Mouse (Mus musculus) neural tube, embryonic 15.5 days (tissue): ENCODE measurements around the gene Rptor. TPM values are rescaled to one million over a fixed set of nuclear protein-coding genes. Genes with fewer than 3 reads are reported as not detected.

Experiments used
- ATAC-seq: fragments of 200-750 bp; cut with Nextera tagmentation; 2 replicates; pipeline ENCODE4 v1.8.0; 2017; ENCODE audit warnings: mild to moderate bottlenecking, moderate TSS enrichment, moderate library complexity; ENCODE audit not compliant: low FRiP score
- H3K27ac ChIP-seq: fragments of 300-500 bp; sonication (generic); replicated peaks from 2 replicates; pipeline ENCODE4 v1.5.1; 2015; ENCODE audit warnings: mild to moderate bottlenecking, inconsistent platforms
- H3K27me3 ChIP-seq: fragments of 300-500 bp; sonication (generic); replicated peaks from 2 replicates; pipeline ENCODE4 v1.6.1; 2015; ENCODE audit warnings: inconsistent platforms
- H3K36me3 ChIP-seq: fragments of 300-500 bp; sonication (generic); 2 replicates; pipeline ENCODE4 v1.6.1; 2015; ENCODE audit warnings: inconsistent platforms
- H3K4me1 ChIP-seq: fragments of 300-500 bp; sonication (generic); 2 replicates; pipeline ENCODE4 v1.6.1; 2015; ENCODE audit warnings: inconsistent platforms
- H3K4me2 ChIP-seq: fragments of 300-500 bp; sonication (generic); 2 replicates; pipeline ENCODE4 v1.6.1; 2015; ENCODE audit warnings: inconsistent platforms, mild to moderate bottlenecking, moderate library complexity
- H3K4me3 ChIP-seq: fragments of 300-500 bp; sonication (generic); replicated peaks from 2 replicates; pipeline ENCODE4 v1.5.1; 2015; ENCODE audit warnings: mild to moderate bottlenecking, inconsistent platforms
- H3K9ac ChIP-seq: fragments of 300-500 bp; sonication (generic); replicated peaks from 2 replicates; pipeline ENCODE4 v1.6.1; 2015; ENCODE audit warnings: mild to moderate bottlenecking, inconsistent platforms
- H3K9me3 ChIP-seq: fragments of 300-500 bp; sonication (generic); replicated peaks from 2 replicates; pipeline ENCODE4 v1.6.1; 2016; ENCODE audit warnings: inconsistent platforms
- WGBS: fragments of 180-500 bp; shearing (Covaris S2); methylation state at CpG from one replicate; pipeline ENCODE4 v1.1.7; 2015; ENCODE audit warnings: mixed read lengths; 5-methylcytosine and 5-hydroxymethylcytosine counted together
- polyA plus RNA-seq: library from polyadenylated mRNA; unstranded; fragments of >200 nt; fragmentation: Nextera tagmentation; extraction: Ambion mirVana; gene quantifications from 2 replicates; pipeline ENCODE4 v1.2.1, GENCODE M21; 2015

The Rptor gene
- polyA plus RNA-seq, 1 experiment from 2014 or later = 11.7 TPM

GRCm38 (mm10) chr11:119847569-119847968 lies 244.9 kb downstream of the Rptor start:
- no peak overlapping the region for H3K4me2 ChIP-seq
- ATAC-seq = no peak
- 79% methylated on average over 3 of the region's 3 CpGs for WGBS
- H3K9ac ChIP-seq = no peak overlapping the region
- no peak overlapping the region for H3K4me3 ChIP-seq
- no peak overlapping the region for H3K27ac ChIP-seq
- no peaks in the 10 kb centered on the region for H3K4me1 ChIP-seq
- H3K9me3 ChIP-seq = no peaks in the 10 kb centered on the region
- H3K36me3 ChIP-seq = peaks cover 28% of the 10 kb centered on the region
- no peaks in the 10 kb centered on the region for H3K27me3 ChIP-seq

DNA sequence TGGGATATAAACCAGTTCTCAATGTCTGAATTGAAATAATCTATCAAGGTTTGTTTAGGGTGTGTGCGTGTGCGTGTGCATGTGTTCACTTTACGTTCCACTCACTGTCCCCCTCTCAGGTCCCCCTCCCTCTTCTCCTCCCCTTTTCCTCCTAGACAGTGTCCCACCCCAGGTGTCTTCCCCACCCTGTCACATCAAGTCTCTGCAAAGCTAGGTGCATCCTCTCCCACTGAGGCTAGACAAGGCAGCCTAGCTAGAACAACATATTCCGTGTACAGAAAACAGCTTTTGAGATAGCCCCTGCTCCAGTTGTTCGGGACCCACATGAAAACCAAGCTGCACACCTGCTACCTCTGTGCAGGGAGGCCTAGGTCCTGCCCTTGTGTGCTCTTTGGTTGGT lies 245.5 kb downstream of the Rptor start:
- H3K9ac ChIP-seq = no peak overlapping the region
- no peaks in the 10 kb centered on the region for H3K9me3 ChIP-seq
- peaks cover 33% of the 10 kb centered on the region for H3K36me3 ChIP-seq
- no peak overlapping the region for H3K27ac ChIP-seq
- H3K4me3 ChIP-seq = no peak overlapping the region
- no peaks in the 10 kb centered on the region for H3K4me1 ChIP-seq
- no peak overlapping the region for H3K4me2 ChIP-seq
- ATAC-seq = no peak
- no peaks in the 10 kb centered on the region for H3K27me3 ChIP-seq
- 94% methylated on average over 5 of the region's 5 CpGs for WGBS

GRCm38 (mm10) chr11:119855999-119856398 lies 253.3 kb downstream of the Rptor start:
- Histone ChIP-seq H3K9me3 (no peaks in the 10 kb centered on the region), H3K27ac (no peak overlapping the region), H3K9ac (no peak overlapping the region), H3K4me2 (no peak overlapping the region), H3K27me3 (no peaks in the 10 kb centered on the region), H3K4me3 (no peak overlapping the region), H3K36me3 (peaks cover 55% of the 10 kb centered on the region), H3K4me1 (peaks cover 2% of the 10 kb centered on the region; the same call in 1 of the 2 replicates)
- no peak for ATAC-seq
- 55% methylated on average over 7 of the region's 7 CpGs for WGBS

- H3K36me3 ChIP-seq = peaks cover 15% of the 10 kb centered on the region
- H3K27me3 ChIP-seq = no peaks in the 10 kb centered on the region
- no peak overlapping the region for H3K9ac ChIP-seq
- no peak overlapping the region for H3K4me2 ChIP-seq
- H3K27ac ChIP-seq = no peak overlapping the region
- peaks cover 6% of the 10 kb centered on the region; the same call in 1 of the 2 replicates for H3K4me1 ChIP-seq
- H3K4me3 ChIP-seq = no peak overlapping the region
- no peak for ATAC-seq
- WGBS = 79% methylated on average over 8 of the region's 8 CpGs
- H3K9me3 ChIP-seq = no peaks in the 10 kb centered on the region
Measured at GRCm38 (mm10) chr11:119862523-119863299, 260.0 kb downstream of the Rptor start.

GRCm38 (mm10) chr11:119863421-119863821 lies 260.7 kb downstream of the Rptor start:
- Histone ChIP-seq H3K9ac (no peak overlapping the region), H3K27ac (0 out of 2 replicates have a peak overlapping the region, but pooled peaks have one; percentile 13), H3K4me2 (no peak overlapping the region), H3K27me3 (no peaks in the 10 kb centered on the region), H3K4me1 (peaks cover 9% of the 10 kb centered on the region; the same call in 1 of the 2 replicates), H3K4me3 (no peak overlapping the region), H3K9me3 (no peaks in the 10 kb centered on the region), H3K36me3 (peaks cover 7% of the 10 kb centered on the region; the same call in 1 of the 2 replicates)
- WGBS = 53% methylated on average over 10 of the region's 10 CpGs
- ATAC-seq = no peak

DNA sequence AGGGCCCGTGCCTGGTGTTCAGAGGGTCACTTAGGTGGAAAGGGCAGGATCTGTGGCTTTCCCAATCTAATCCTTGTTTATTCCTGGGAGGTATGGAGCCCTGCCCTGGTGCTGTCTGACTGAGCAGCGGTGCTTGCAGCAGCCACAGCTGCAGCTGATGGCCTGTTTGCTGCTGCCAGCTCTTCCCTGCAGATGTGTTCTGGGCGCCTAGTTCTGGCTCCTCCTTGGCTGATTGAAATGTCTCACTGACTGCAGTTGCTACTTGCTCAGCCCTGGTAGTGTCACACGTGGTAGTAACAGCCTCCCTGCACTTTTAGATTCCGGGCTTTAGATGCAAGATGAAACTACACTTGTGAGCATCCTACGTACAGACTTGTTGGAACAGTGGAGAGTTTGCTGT lies 264.1 kb downstream of the Rptor start:
- Histone ChIP-seq H3K4me3 (no peak overlapping the region), H3K9ac (no peak overlapping the region), H3K4me2 (no peak overlapping the region), H3K36me3 (peaks cover 23% of the 10 kb centered on the region), H3K27ac (no peak overlapping the region), H3K9me3 (no peaks in the 10 kb centered on the region), H3K27me3 (no peaks in the 10 kb centered on the region), H3K4me1 (peaks cover 13% of the 10 kb centered on the region; the same call in 1 of the 2 replicates)
- WGBS = 87% methylated on average over 6 of the region's 6 CpGs
- no peak for ATAC-seq

DNA sequence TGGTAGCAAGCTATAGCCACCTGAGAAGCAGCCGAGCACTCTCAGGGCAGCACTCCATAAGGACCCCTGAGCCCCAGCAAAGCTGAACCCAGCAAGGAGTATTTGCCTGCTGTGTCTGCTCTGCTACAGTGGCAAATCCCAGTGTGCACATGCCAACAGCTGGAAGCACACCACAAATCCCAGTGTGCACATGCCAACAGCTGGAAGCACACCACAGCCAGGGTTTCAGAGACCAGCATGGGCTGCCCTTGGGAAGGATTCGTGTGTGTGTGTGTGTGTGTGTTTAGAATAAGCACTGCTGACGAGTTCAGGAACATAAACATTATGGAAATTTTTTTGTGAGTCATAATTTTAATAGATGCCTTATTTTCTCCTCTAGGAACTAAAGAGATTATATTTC lies 265.4 kb downstream of the Rptor start:
- H3K4me2 ChIP-seq = no peak overlapping the region
- no peaks in the 10 kb centered on the region for H3K27me3 ChIP-seq
- ATAC-seq = no peak
- 75% methylated on average over 3 of the region's 3 CpGs for WGBS
- H3K4me1 ChIP-seq = peaks cover 12% of the 10 kb centered on the region; the same call in 1 of the 2 replicates
- peaks cover 36% of the 10 kb centered on the region for H3K36me3 ChIP-seq
- H3K27ac ChIP-seq = 0 out of 2 replicates have a peak overlapping the region, but pooled peaks have one; percentile 6
- no peaks in the 10 kb centered on the region for H3K9me3 ChIP-seq
- H3K9ac ChIP-seq = no peak overlapping the region
- no peak overlapping the region for H3K4me3 ChIP-seq

DNA sequence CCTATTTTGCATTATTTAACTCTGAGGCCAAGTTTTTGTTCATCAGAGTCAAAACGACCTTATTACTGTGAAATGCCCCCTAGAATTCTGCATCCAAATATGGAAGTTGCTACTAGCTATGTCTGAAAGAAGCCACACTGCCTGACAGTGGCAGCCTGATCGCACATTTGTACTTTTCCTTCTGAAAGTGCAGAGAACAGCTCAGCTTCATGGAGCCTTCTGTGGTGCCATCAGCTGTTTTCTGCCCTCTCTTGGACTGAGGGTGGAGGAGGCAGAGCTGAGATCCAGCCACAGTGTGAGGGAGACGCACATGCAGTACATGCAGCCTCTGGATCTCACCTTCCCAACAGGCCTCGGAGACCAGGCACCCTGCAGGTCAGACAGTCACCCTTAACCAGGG lies 265.9 kb downstream of the Rptor start:
- H3K27ac ChIP-seq = 0 out of 2 replicates have a peak overlapping the region, but pooled peaks have one; percentile 25
- no peak overlapping the region for H3K4me2 ChIP-seq
- 80% methylated on average over 4 of the region's 4 CpGs for WGBS
- H3K36me3 ChIP-seq = peaks cover 40% of the 10 kb centered on the region
- H3K27me3 ChIP-seq = no peaks in the 10 kb centered on the region
- no peak overlapping the region for H3K9ac ChIP-seq
- H3K4me1 ChIP-seq = peaks cover 8% of the 10 kb centered on the region; the same call in 1 of the 2 replicates
- no peak overlapping the region for H3K4me3 ChIP-seq
- ATAC-seq = no peak
- H3K9me3 ChIP-seq = no peaks in the 10 kb centered on the region

- WGBS = 83% methylated on average over 7 of the region's 7 CpGs
- Histone ChIP-seq H3K9me3 (no peaks in the 10 kb centered on the region), H3K36me3 (peaks cover 49% of the 10 kb centered on the region), H3K9ac (no peak overlapping the region), H3K4me1 (0 out of 2 replicates have a peak, but pooled peaks cover 7% of the 10 kb centered on the region), H3K4me2 (no peak overlapping the region), H3K27me3 (no peaks in the 10 kb centered on the region), H3K27ac (no peak overlapping the region), H3K4me3 (no peak overlapping the region)
- ATAC-seq = no peak
Measured at GRCm38 (mm10) chr11:119871141-119871540, 268.4 kb downstream of the Rptor start.

DNA sequence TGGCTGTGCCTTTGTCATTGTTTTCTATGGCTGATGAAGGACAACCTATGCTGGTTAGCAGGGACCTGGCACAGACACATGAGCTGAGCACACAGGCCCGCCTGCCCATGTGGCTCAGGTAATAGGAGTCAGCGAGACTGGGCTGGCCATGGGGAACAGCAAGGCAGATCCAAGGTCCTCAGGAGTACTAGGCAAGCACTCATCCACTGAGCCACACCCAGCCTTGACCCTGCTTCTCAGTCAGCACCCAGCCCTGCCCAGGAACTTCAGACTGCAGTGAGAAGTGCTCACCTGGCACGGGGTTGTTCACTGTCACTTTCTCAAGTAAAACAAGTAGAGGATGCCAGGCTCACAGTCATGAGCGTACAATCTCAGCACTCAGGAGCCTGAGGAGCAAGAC lies 270.9 kb downstream of the Rptor start:
- no peak for ATAC-seq
- 95% methylated on average over 4 of the region's 4 CpGs for WGBS

GRCm38 (mm10) chr11:119874841-119875240 lies 272.1 kb downstream of the Rptor start:
- Histone ChIP-seq H3K36me3 (peaks cover 63% of the 10 kb centered on the region), H3K4me1 (no peaks in the 10 kb centered on the region), H3K4me2 (no peak overlapping the region), H3K4me3 (no peak overlapping the region), H3K9ac (no peak overlapping the region), H3K9me3 (no peaks in the 10 kb centered on the region), H3K27ac (no peak overlapping the region), H3K27me3 (no peaks in the 10 kb centered on the region)
- no peak for ATAC-seq
- 88% methylated on average over 1 of the region's 1 CpGs for WGBS

More for the DNA sequence above, 270.9 kb downstream of the Rptor start:
- Histone ChIP-seq H3K27me3 (no peaks in the 10 kb centered on the region), H3K4me3 (no peak overlapping the region), H3K27ac (no peak overlapping the region), H3K4me1 (0 out of 2 replicates have a peak, but pooled peaks cover 2% of the 10 kb centered on the region), H3K9me3 (no peaks in the 10 kb centered on the region), H3K36me3 (peaks cover 64% of the 10 kb centered on the region), H3K4me2 (no peak overlapping the region), H3K9ac (no peak overlapping the region)

GRCm38 (mm10) chr11:119875685-119876084 lies 273.0 kb downstream of the Rptor start:
- Histone ChIP-seq H3K9me3 (no peaks in the 10 kb centered on the region), H3K4me2 (no peak overlapping the region), H3K27me3 (no peaks in the 10 kb centered on the region), H3K36me3 (peaks cover 65% of the 10 kb centered on the region), H3K27ac (no peak overlapping the region), H3K4me1 (no peaks in the 10 kb centered on the region), H3K9ac (no peak overlapping the region), H3K4me3 (no peak overlapping the region)
- WGBS = 88% methylated on average over 9 of the region's 9 CpGs
- ATAC-seq = no peak
